Mouse (Mus musculus): ENCODE measurements at regions not wholly inside any gene's neighbourhood (a gene's known extent, or its start where the extent isn't known, plus 50 kb on each side); places are given as distances from the start of the nearest gene placed in this dataset.

GRCm38 (mm10) chr10:42131798-42132197 lies 113.6 kb upstream of the Armc2 start:
- H3K9me3 ChIP-seq (ENCODE audit: control insufficient read depth, low read length), result no peaks in the 10 kb centered on the region
- no peak for ATAC-seq (ENCODE audit: low FRiP score)
- DNase-seq (ENCODE audit: low spot score), result no peak
- no peak overlapping the region for H3K27ac ChIP-seq (ENCODE audit: low read depth, low read length)
- WGBS, result 94% methylated on average over 6 of the region's 6 CpGs
- no peak overlapping the region for H3K9ac ChIP-seq (ENCODE audit: low read depth, low read length)
- no peak overlapping the region for H3K4me2 ChIP-seq (replicated peaks; ENCODE audit: low read depth, low read length)
- no peak overlapping the region for H3K4me3 ChIP-seq (ENCODE audit: low read depth, low read length)
- no peaks in the 10 kb centered on the region for H3K36me3 ChIP-seq (ENCODE audit: control insufficient read depth, insufficient read depth, low read length)
- H3K27me3 ChIP-seq (ENCODE audit: control insufficient read depth, insufficient read depth, low read length), result no peaks in the 10 kb centered on the region
- no peaks in the 10 kb centered on the region for H3K4me1 ChIP-seq (replicated peaks; ENCODE audit: control insufficient read depth, insufficient read depth, low read length)

DNA sequence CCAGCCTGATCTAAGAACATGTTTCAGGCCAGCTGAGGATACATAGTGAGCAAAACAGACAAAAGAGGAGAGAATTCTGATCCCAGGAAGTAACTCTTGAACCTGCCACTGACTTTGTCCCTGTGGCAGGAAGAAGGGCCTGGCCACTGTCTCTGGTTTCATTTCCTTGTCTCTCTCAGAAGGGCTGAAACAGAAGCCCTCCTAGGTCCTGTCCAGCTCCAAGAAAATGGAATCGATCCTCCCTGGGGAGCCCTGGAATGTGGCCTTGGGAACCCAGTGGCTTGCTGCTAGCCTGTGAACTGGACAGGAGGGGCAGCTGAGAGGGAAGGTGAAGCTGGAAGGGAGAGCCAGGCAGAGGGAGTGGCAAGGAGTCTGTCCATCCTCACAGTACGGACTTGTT lies 113.1 kb upstream of the Armc2 start:
- no peaks in the 10 kb centered on the region for H3K27me3 ChIP-seq (ENCODE audit: control insufficient read depth, insufficient read depth, low read length)
- H3K4me2 ChIP-seq (replicated peaks; ENCODE audit: low read depth, low read length), result no peak overlapping the region
- no peak for DNase-seq (ENCODE audit: low spot score)
- 61% methylated on average over 2 of the region's 2 CpGs for WGBS
- no peak overlapping the region for H3K27ac ChIP-seq (ENCODE audit: low read depth, low read length)
- no peak overlapping the region for H3K4me3 ChIP-seq (ENCODE audit: low read depth, low read length)
- no peaks in the 10 kb centered on the region for H3K36me3 ChIP-seq (ENCODE audit: control insufficient read depth, insufficient read depth, low read length)
- H3K4me1 ChIP-seq (replicated peaks; ENCODE audit: control insufficient read depth, insufficient read depth, low read length), result no peaks in the 10 kb centered on the region
- no peak overlapping the region for H3K9ac ChIP-seq (ENCODE audit: low read depth, low read length)
- no peaks in the 10 kb centered on the region for H3K9me3 ChIP-seq (ENCODE audit: control insufficient read depth, low read length)
- no peak for ATAC-seq (ENCODE audit: low FRiP score)

GRCm38 (mm10) chr10:42127865-42128419 lies 109.7 kb upstream of the Armc2 start:
- Histone ChIP-seq H3K4me3 (ENCODE audit: low read depth, low read length) (no peak overlapping the region), H3K36me3 (ENCODE audit: control insufficient read depth, insufficient read depth, low read length) (no peaks in the 10 kb centered on the region), H3K9me3 (ENCODE audit: control insufficient read depth, low read length) (no peaks in the 10 kb centered on the region), H3K4me1 (replicated peaks; ENCODE audit: control insufficient read depth, insufficient read depth, low read length) (no peaks in the 10 kb centered on the region), H3K27ac (ENCODE audit: low read depth, low read length) (no peak overlapping the region), H3K9ac (ENCODE audit: low read depth, low read length) (no peak overlapping the region), H3K27me3 (ENCODE audit: control insufficient read depth, insufficient read depth, low read length) (no peaks in the 10 kb centered on the region), H3K4me2 (replicated peaks; ENCODE audit: low read depth, low read length) (no peak overlapping the region)
- DNase-seq (ENCODE audit: low spot score) (no peak), ATAC-seq (ENCODE audit: low FRiP score) (no peak)
- 95% methylated on average over 14 of the region's 14 CpGs for WGBS

- Histone ChIP-seq H3K9ac (ENCODE audit: low read depth, low read length) (no peak overlapping the region), H3K27me3 (ENCODE audit: control insufficient read depth, insufficient read depth, low read length) (no peaks in the 10 kb centered on the region), H3K27ac (ENCODE audit: low read depth, low read length) (no peak overlapping the region), H3K9me3 (ENCODE audit: control insufficient read depth, low read length) (no peaks in the 10 kb centered on the region), H3K4me2 (replicated peaks; ENCODE audit: low read depth, low read length) (no peak overlapping the region), H3K4me3 (ENCODE audit: low read depth, low read length) (no peak overlapping the region), H3K36me3 (ENCODE audit: control insufficient read depth, insufficient read depth, low read length) (no peaks in the 10 kb centered on the region), H3K4me1 (replicated peaks; ENCODE audit: control insufficient read depth, insufficient read depth, low read length) (no peaks in the 10 kb centered on the region)
- WGBS, result 84% methylated on average over 1 of the region's 1 CpGs
- ATAC-seq (ENCODE audit: low FRiP score), result no peak
- no peak for DNase-seq (ENCODE audit: low spot score)
These were observed 108.6 kb upstream of the Armc2 start for GRCm38 (mm10) chr10:42126816-42127215.

- H3K9me3 ChIP-seq (ENCODE audit: control insufficient read depth, low read length), result no peaks in the 10 kb centered on the region
- H3K4me3 ChIP-seq (ENCODE audit: low read depth, low read length), result no peak overlapping the region
- WGBS, result 68% methylated on average over 7 of the region's 7 CpGs
- H3K27me3 ChIP-seq (ENCODE audit: control insufficient read depth, insufficient read depth, low read length), result no peaks in the 10 kb centered on the region
- no peak overlapping the region for H3K27ac ChIP-seq (ENCODE audit: low read depth, low read length)
- no peak overlapping the region for H3K4me2 ChIP-seq (replicated peaks; ENCODE audit: low read depth, low read length)
- H3K9ac ChIP-seq (ENCODE audit: low read depth, low read length), result no peak overlapping the region
- ATAC-seq (ENCODE audit: low FRiP score) (no peak), DNase-seq (ENCODE audit: low spot score) (no peak)
- no peaks in the 10 kb centered on the region for H3K4me1 ChIP-seq (replicated peaks; ENCODE audit: control insufficient read depth, insufficient read depth, low read length)
- H3K36me3 ChIP-seq (ENCODE audit: control insufficient read depth, insufficient read depth, low read length), result no peaks in the 10 kb centered on the region
These were observed 104.8 kb upstream of the Armc2 start for GRCm38 (mm10) chr10:42122768-42123635.

GRCm38 (mm10) chr10:42121984-42122383 lies 103.7 kb upstream of the Armc2 start:
- H3K4me1 ChIP-seq (replicated peaks; ENCODE audit: control insufficient read depth, insufficient read depth, low read length), result no peaks in the 10 kb centered on the region
- no peak overlapping the region for H3K4me3 ChIP-seq (ENCODE audit: low read depth, low read length)
- H3K9ac ChIP-seq (ENCODE audit: low read depth, low read length), result no peak overlapping the region
- H3K27ac ChIP-seq (ENCODE audit: low read depth, low read length), result no peak overlapping the region
- no peaks in the 10 kb centered on the region for H3K9me3 ChIP-seq (ENCODE audit: control insufficient read depth, low read length)
- H3K27me3 ChIP-seq (ENCODE audit: control insufficient read depth, insufficient read depth, low read length), result no peaks in the 10 kb centered on the region
- DNase-seq (ENCODE audit: low spot score) (no peak), ATAC-seq (ENCODE audit: low FRiP score) (no peak)
- no peak overlapping the region for H3K4me2 ChIP-seq (replicated peaks; ENCODE audit: low read depth, low read length)
- H3K36me3 ChIP-seq (ENCODE audit: control insufficient read depth, insufficient read depth, low read length), result no peaks in the 10 kb centered on the region
- 80% methylated on average over 4 of the region's 4 CpGs for WGBS

DNA sequence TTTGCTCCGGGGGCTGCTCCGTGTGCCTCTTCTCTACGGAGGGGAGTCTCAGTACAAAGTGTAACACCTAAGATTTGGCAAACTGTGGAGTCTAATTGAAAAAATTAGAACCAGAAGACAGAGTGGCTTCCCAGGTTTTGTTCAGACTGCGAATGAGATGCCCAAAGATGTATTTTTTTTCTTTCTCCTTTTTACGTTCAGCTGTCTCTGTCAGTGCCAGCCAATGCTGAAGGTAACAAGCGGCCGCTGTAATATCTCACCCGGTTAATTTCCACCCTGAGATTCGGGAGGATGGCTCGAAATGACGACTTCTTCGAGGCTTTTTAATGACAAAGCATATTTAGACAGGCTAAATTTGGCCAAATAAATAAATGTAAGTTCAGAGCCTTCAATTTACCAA lies 101.1 kb upstream of the Armc2 start:
- WGBS, result 80% methylated on average over 12 of the region's 12 CpGs
- Histone ChIP-seq H3K9ac (ENCODE audit: low read depth, low read length) (no peak overlapping the region), H3K9me3 (ENCODE audit: control insufficient read depth, low read length) (no peaks in the 10 kb centered on the region), H3K27me3 (ENCODE audit: control insufficient read depth, insufficient read depth, low read length) (no peaks in the 10 kb centered on the region), H3K36me3 (ENCODE audit: control insufficient read depth, insufficient read depth, low read length) (no peaks in the 10 kb centered on the region), H3K27ac (ENCODE audit: low read depth, low read length) (no peak overlapping the region), H3K4me1 (replicated peaks; ENCODE audit: control insufficient read depth, insufficient read depth, low read length) (no peaks in the 10 kb centered on the region), H3K4me2 (replicated peaks; ENCODE audit: low read depth, low read length) (no peak overlapping the region), H3K4me3 (ENCODE audit: low read depth, low read length) (no peak overlapping the region)
- ATAC-seq (ENCODE audit: low FRiP score) (no peak), DNase-seq (ENCODE audit: low spot score) (no peak)

DNA sequence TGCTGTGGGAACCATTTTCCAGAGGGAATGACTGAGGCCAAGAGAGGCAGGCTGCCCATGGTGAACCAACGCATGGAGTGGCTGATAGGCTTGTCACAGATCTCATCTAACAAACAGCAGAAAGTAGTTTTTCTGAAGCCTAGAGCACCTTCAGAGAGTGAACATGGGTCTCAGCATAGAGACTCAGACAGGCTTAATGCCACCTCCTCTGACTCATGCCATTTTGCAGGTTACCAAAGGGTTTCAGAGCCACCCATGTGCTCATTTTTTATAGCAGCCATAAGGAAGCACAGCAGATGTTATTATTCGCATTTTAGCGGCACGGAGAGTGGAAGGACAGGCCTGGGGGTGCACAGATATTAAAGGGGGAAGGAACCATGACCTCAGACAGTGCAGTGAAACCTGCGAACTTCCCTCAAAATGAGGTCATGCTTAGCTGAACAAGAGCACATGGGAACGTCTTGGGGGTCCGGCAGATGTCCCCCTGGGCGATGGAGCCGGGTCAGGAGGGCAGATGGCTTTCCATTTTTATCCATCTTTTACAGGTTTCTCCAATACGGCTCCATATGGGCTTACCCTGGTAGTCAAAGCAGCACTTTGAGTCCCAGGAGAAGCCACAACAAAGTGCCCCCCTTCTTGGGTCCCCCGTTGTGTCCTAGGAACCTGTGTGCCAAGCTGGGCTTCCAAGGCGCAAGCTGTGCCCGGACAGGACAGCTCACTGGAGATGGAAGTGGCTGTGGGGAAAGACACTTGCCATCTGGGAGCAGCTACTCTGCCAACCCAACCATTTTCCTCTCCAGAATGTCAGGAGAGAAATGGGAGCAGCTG lies 100.3 kb upstream of the Armc2 start:
- Histone ChIP-seq H3K36me3 (ENCODE audit: control insufficient read depth, insufficient read depth, low read length) (no peaks in the 10 kb centered on the region), H3K9ac (ENCODE audit: low read depth, low read length) (no peak overlapping the region), H3K4me1 (replicated peaks; ENCODE audit: control insufficient read depth, insufficient read depth, low read length) (no peaks in the 10 kb centered on the region), H3K9me3 (ENCODE audit: control insufficient read depth, low read length) (no peaks in the 10 kb centered on the region), H3K4me2 (replicated peaks; ENCODE audit: low read depth, low read length) (no peak overlapping the region), H3K27ac (ENCODE audit: low read depth, low read length) (no peak overlapping the region), H3K27me3 (ENCODE audit: control insufficient read depth, insufficient read depth, low read length) (no peaks in the 10 kb centered on the region), H3K4me3 (ENCODE audit: low read depth, low read length) (no peak overlapping the region)
- DNase-seq (ENCODE audit: low spot score) (no peak), ATAC-seq (ENCODE audit: low FRiP score) (no peak)
- 86% methylated on average over 13 of the region's 13 CpGs for WGBS
